11 mouse cellular contexts compared by ENCODE assay signal in genomic region chr11:74468195-74468594, GRCm38 (mm10).
DNase-seq lines count a peak whose midpoint lies in the region; ATAC-seq and TF ChIP-seq lines count a peak whose summit lies in the region.
"Had no signal": no experiment of that assay in that cellular context is flagged by ENCODE, and none has a peak within 500 bp of the region (broad histone marks: within the 10 kb centered on the region; RNA-seq: fewer than 3 reads in every experiment).

No protein-coding gene starts in this region.

- WGBS in lung, embryonic 14.5 days = 23% methylated on average over 6 of the region's 6 CpGs
- 42% methylated on average over 6 of the region's 6 CpGs for WGBS in forebrain, embryonic 15.5 days
- 28% methylated on average over 6 of the region's 6 CpGs for WGBS in intestine, embryonic 16.5 days
- WGBS in stomach, embryonic 14.5 days = 23% methylated on average over 6 of the region's 6 CpGs

- no peak for TF ChIP-seq CTCF in lung, embryonic 14.5 days (IDR thresholded peaks at IDR 0.05; ENCODE audit: low read depth)

- peak; percentile 12 for DNase-seq in lung, embryonic 14.5 days
- DNase-seq in lung, postnatal 10 days = no peak
- no peak for DNase-seq in thymus, postnatal 14 days
- no peak for DNase-seq in frontal cortex, postnatal 10 days (ENCODE audit: low spot score in 2 of 2)
- no peak for DNase-seq in cerebellum, adult 9-10 months
- DNase-seq: gastrocnemius, adult 2 months; kidney, postnatal 10 days; thymus, postnatal 36 days had no signal

- no peak overlapping the region for H3K4me3 ChIP-seq in lung, embryonic 14.5 days (ENCODE audit: low read depth, low read length)
- no peak overlapping the region for H3K4me3 ChIP-seq in forebrain, embryonic 15.5 days
- no peak overlapping the region for H3K4me3 ChIP-seq in intestine, embryonic 16.5 days (ENCODE audit: low read length)
- H3K4me3 ChIP-seq in stomach, embryonic 14.5 days (ENCODE audit: low read depth, low read length) = no peak overlapping the region
- H3K4me3 ChIP-seq: gastrocnemius, adult 2 months had no signal

- no peaks in the 10 kb centered on the region for H3K27me3 ChIP-seq in lung, embryonic 14.5 days (ENCODE audit: insufficient read depth, low read length)
- no peaks in the 10 kb centered on the region for H3K27me3 ChIP-seq in forebrain, embryonic 15.5 days
- H3K27me3 ChIP-seq in intestine, embryonic 16.5 days (replicated peaks; ENCODE audit: control insufficient read depth, insufficient read depth, low read length) = no peaks in the 10 kb centered on the region
- H3K27me3 ChIP-seq in stomach, embryonic 14.5 days (ENCODE audit: control insufficient read depth, insufficient read depth, low read length) = no peaks in the 10 kb centered on the region

- no peaks in the 10 kb centered on the region for H3K36me3 ChIP-seq in lung, embryonic 14.5 days (ENCODE audit: insufficient read depth)
- no peaks in the 10 kb centered on the region for H3K36me3 ChIP-seq in forebrain, embryonic 15.5 days
- no peaks in the 10 kb centered on the region for H3K36me3 ChIP-seq in intestine, embryonic 16.5 days (ENCODE audit: control insufficient read depth, insufficient read depth, low read length)
- no peaks in the 10 kb centered on the region for H3K36me3 ChIP-seq in stomach, embryonic 14.5 days (ENCODE audit: control insufficient read depth, insufficient read depth, low read length)

- H3K27ac ChIP-seq in lung, embryonic 14.5 days (ENCODE audit: low read depth) = no peak overlapping the region
- H3K27ac ChIP-seq in forebrain, embryonic 15.5 days (replicated peaks) = no peak overlapping the region; the same call in 1 of the 2 replicates
- 0 out of 2 replicates have a peak overlapping the region, but pooled peaks have one; percentile 2 for H3K27ac ChIP-seq in intestine, embryonic 16.5 days (ENCODE audit: low read length)
- no peak overlapping the region for H3K27ac ChIP-seq in stomach, embryonic 14.5 days (ENCODE audit: low read length)
- H3K27ac ChIP-seq: gastrocnemius, adult 2 months had no signal

- H3K9ac ChIP-seq in lung, embryonic 14.5 days = no peak overlapping the region
- no peak overlapping the region for H3K9ac ChIP-seq in forebrain, embryonic 15.5 days (replicated peaks)
- no peak overlapping the region for H3K9ac ChIP-seq in intestine, embryonic 16.5 days (ENCODE audit: low read depth, low read length)
- H3K9ac ChIP-seq in stomach, embryonic 14.5 days (replicated peaks; ENCODE audit: low read depth, low read length) = no peak overlapping the region

- no peak overlapping the region for H3K4me2 ChIP-seq in lung, embryonic 14.5 days
- H3K4me2 ChIP-seq in forebrain, embryonic 15.5 days (replicated peaks) = no peak overlapping the region
- no peak overlapping the region for H3K4me2 ChIP-seq in intestine, embryonic 16.5 days (ENCODE audit: low read depth, low read length)
- H3K4me2 ChIP-seq in stomach, embryonic 14.5 days (replicated peaks; ENCODE audit: low read depth, low read length) = no peak overlapping the region

- H3K9me3 ChIP-seq in lung, embryonic 14.5 days (ENCODE audit: low read depth, low read length) = no peaks in the 10 kb centered on the region
- H3K9me3 ChIP-seq in forebrain, embryonic 15.5 days = no peaks in the 10 kb centered on the region
- no peaks in the 10 kb centered on the region for H3K9me3 ChIP-seq in intestine, embryonic 16.5 days (ENCODE audit: control insufficient read depth, low read length)
- H3K9me3 ChIP-seq in stomach, embryonic 14.5 days (ENCODE audit: control insufficient read depth, low read depth, low read length) = no peaks in the 10 kb centered on the region

- ATAC-seq in lung, embryonic 14.5 days (ENCODE audit: insufficient read depth) = 0 out of 2 replicates have a peak, but pooled peaks have one; percentile 28
- 0 out of 2 replicates have a peak, but pooled peaks have one; percentile 57 for ATAC-seq in forebrain, embryonic 15.5 days (replicated peaks)
- peak; percentile 42 for ATAC-seq in intestine, embryonic 16.5 days
- peak; percentile 63 for ATAC-seq in stomach, embryonic 14.5 days (ENCODE audit: insufficient number of reproducible peaks, insufficient read depth, low FRiP score, low read depth)

- H3K4me1 ChIP-seq in lung, embryonic 14.5 days (ENCODE audit: insufficient read depth) = peaks cover 12% of the 10 kb centered on the region; the same call in 1 of the 2 replicates
- peaks cover 7% of the 10 kb centered on the region for H3K4me1 ChIP-seq in forebrain, embryonic 15.5 days
- peaks cover 25% of the 10 kb centered on the region for H3K4me1 ChIP-seq in intestine, embryonic 16.5 days (ENCODE audit: control insufficient read depth, insufficient read depth, low read length)
- peaks cover 3% of the 10 kb centered on the region; the same call in 1 of the 2 replicates for H3K4me1 ChIP-seq in stomach, embryonic 14.5 days (ENCODE audit: control insufficient read depth, insufficient read depth, low read length)
